Mouse (Mus musculus): ENCODE data around the gene Pth1r. TPM values are rescaled to one million over a fixed set of nuclear protein-coding genes. Genes with fewer than 3 reads are reported as not detected.

The Pth1r gene
- polyA plus RNA-seq, 1 experiment from 2014 or later, result 11.0 TPM

- Histone ChIP-seq H3K9ac (ENCODE audit: low read depth, low read length) (no peak overlapping the region), H3K27me3 (replicated peaks; ENCODE audit: control insufficient read depth, insufficient read depth, low read length) (no peaks in the 10 kb centered on the region), H3K27ac (ENCODE audit: low read depth, low read length) (no peak overlapping the region), H3K4me3 (ENCODE audit: low read depth, low read length) (no peak overlapping the region), H3K4me2 (no peak overlapping the region), H3K9me3 (ENCODE audit: control insufficient read depth, low read length) (no peaks in the 10 kb centered on the region), H3K36me3 (ENCODE audit: control insufficient read depth, insufficient read depth, low read length) (no peaks in the 10 kb centered on the region), H3K4me1 (replicated peaks; ENCODE audit: control insufficient read depth, insufficient read depth, low read length) (no peaks in the 10 kb centered on the region)
- ATAC-seq (replicated peaks; ENCODE audit: low FRiP score) (no peak), DNase-seq (ENCODE audit: low spot score) (no peak)
- 95% methylated on average over 6 of the region's 6 CpGs for WGBS
Measured at GRCm38 (mm10) chr9:110718071-110718470, 28.9 kb downstream of the Pth1r start.

- Histone ChIP-seq H3K27me3 (replicated peaks; ENCODE audit: control insufficient read depth, insufficient read depth, low read length) (no peaks in the 10 kb centered on the region), H3K36me3 (ENCODE audit: control insufficient read depth, insufficient read depth, low read length) (peaks cover 2% of the 10 kb centered on the region; the same call in 1 of the 2 replicates), H3K4me1 (replicated peaks; ENCODE audit: control insufficient read depth, insufficient read depth, low read length) (no peaks in the 10 kb centered on the region), H3K9ac (ENCODE audit: low read depth, low read length) (no peak overlapping the region), H3K27ac (ENCODE audit: low read depth, low read length) (no peak overlapping the region), H3K9me3 (ENCODE audit: control insufficient read depth, low read length) (no peaks in the 10 kb centered on the region), H3K4me3 (ENCODE audit: low read depth, low read length) (no peak overlapping the region), H3K4me2 (no peak overlapping the region)
- 36% methylated on average over 4 of the region's 4 CpGs for WGBS
- ATAC-seq (replicated peaks; ENCODE audit: low FRiP score) (peak; percentile 55; the same call in 1 of the 2 replicates), DNase-seq (ENCODE audit: low spot score) (no peak)
Measured at GRCm38 (mm10) chr9:110716775-110717174, 30.2 kb downstream of the Pth1r start.

- no peak for DNase-seq (ENCODE audit: low spot score)
- Histone ChIP-seq H3K36me3 (ENCODE audit: control insufficient read depth, insufficient read depth, low read length) (peaks cover 5% of the 10 kb centered on the region; the same call in 1 of the 2 replicates), H3K27ac (ENCODE audit: low read depth, low read length) (no peak overlapping the region), H3K9ac (ENCODE audit: low read depth, low read length) (no peak overlapping the region), H3K9me3 (ENCODE audit: control insufficient read depth, low read length) (no peaks in the 10 kb centered on the region), H3K4me2 (no peak overlapping the region), H3K27me3 (replicated peaks; ENCODE audit: control insufficient read depth, insufficient read depth, low read length) (no peaks in the 10 kb centered on the region), H3K4me1 (replicated peaks; ENCODE audit: control insufficient read depth, insufficient read depth, low read length) (no peaks in the 10 kb centered on the region), H3K4me3 (ENCODE audit: low read depth, low read length) (no peak overlapping the region)
- WGBS, result 89% methylated on average over 1 of the region's 1 CpGs
- ATAC-seq (replicated peaks; ENCODE audit: low FRiP score), result no peak
Measured at GRCm38 (mm10) chr9:110715426-110715825, 31.5 kb downstream of the Pth1r start.

GRCm38 (mm10) chr9:110713389-110713788, 33.6 kb downstream of the Pth1r start:
- Histone ChIP-seq H3K4me1 (replicated peaks; ENCODE audit: control insufficient read depth, insufficient read depth, low read length) (peaks cover 9% of the 10 kb centered on the region), H3K4me3 (ENCODE audit: low read depth, low read length) (no peak overlapping the region), H3K9me3 (ENCODE audit: control insufficient read depth, low read length) (no peaks in the 10 kb centered on the region), H3K36me3 (ENCODE audit: control insufficient read depth, insufficient read depth, low read length) (peaks cover 8% of the 10 kb centered on the region; the same call in 1 of the 2 replicates), H3K27me3 (replicated peaks; ENCODE audit: control insufficient read depth, insufficient read depth, low read length) (no peaks in the 10 kb centered on the region), H3K4me2 (no peak overlapping the region), H3K27ac (ENCODE audit: low read depth, low read length) (no peak overlapping the region), H3K9ac (ENCODE audit: low read depth, low read length) (no peak overlapping the region)
- DNase-seq (ENCODE audit: low spot score), result no peak
- ATAC-seq (replicated peaks; ENCODE audit: low FRiP score), result no peak
- WGBS, result 63% methylated on average over 1 of the region's 1 CpGs

- H3K9me3 ChIP-seq (ENCODE audit: control insufficient read depth, low read length), result no peaks in the 10 kb centered on the region
- H3K4me1 ChIP-seq (replicated peaks; ENCODE audit: control insufficient read depth, insufficient read depth, low read length), result peaks cover 9% of the 10 kb centered on the region
- H3K27me3 ChIP-seq (replicated peaks; ENCODE audit: control insufficient read depth, insufficient read depth, low read length), result no peaks in the 10 kb centered on the region
- WGBS, result 87% methylated on average over 4 of the region's 4 CpGs
- DNase-seq (ENCODE audit: low spot score) (no peak), ATAC-seq (replicated peaks; ENCODE audit: low FRiP score) (no peak)
- H3K36me3 ChIP-seq (ENCODE audit: control insufficient read depth, insufficient read depth, low read length), result peaks cover 8% of the 10 kb centered on the region; the same call in 1 of the 2 replicates
- H3K9ac ChIP-seq (ENCODE audit: low read depth, low read length), result no peak overlapping the region
- no peak overlapping the region for H3K4me2 ChIP-seq
- H3K4me3 ChIP-seq (ENCODE audit: low read depth, low read length), result no peak overlapping the region
- no peak overlapping the region for H3K27ac ChIP-seq (ENCODE audit: low read depth, low read length)
Measured at GRCm38 (mm10) chr9:110712545-110712944, 34.4 kb downstream of the Pth1r start.

GRCm38 (mm10) chr9:110711996-110712395, 34.9 kb downstream of the Pth1r start:
- Histone ChIP-seq H3K36me3 (ENCODE audit: control insufficient read depth, insufficient read depth, low read length) (peaks cover 8% of the 10 kb centered on the region; the same call in 1 of the 2 replicates), H3K9ac (ENCODE audit: low read depth, low read length) (no peak overlapping the region), H3K27ac (ENCODE audit: low read depth, low read length) (no peak overlapping the region), H3K4me2 (no peak overlapping the region), H3K27me3 (replicated peaks; ENCODE audit: control insufficient read depth, insufficient read depth, low read length) (no peaks in the 10 kb centered on the region), H3K9me3 (ENCODE audit: control insufficient read depth, low read length) (no peaks in the 10 kb centered on the region), H3K4me1 (replicated peaks; ENCODE audit: control insufficient read depth, insufficient read depth, low read length) (peaks cover 9% of the 10 kb centered on the region), H3K4me3 (ENCODE audit: low read depth, low read length) (no peak overlapping the region)
- ATAC-seq (replicated peaks; ENCODE audit: low FRiP score), result no peak
- WGBS, result 84% methylated on average over 6 of the region's 6 CpGs
- no peak for DNase-seq (ENCODE audit: low spot score)

GRCm38 (mm10) chr9:110711532-110711931, 35.4 kb downstream of the Pth1r start:
- Histone ChIP-seq H3K4me1 (replicated peaks; ENCODE audit: control insufficient read depth, insufficient read depth, low read length) (peaks cover 9% of the 10 kb centered on the region), H3K4me2 (no peak overlapping the region), H3K9me3 (ENCODE audit: control insufficient read depth, low read length) (no peaks in the 10 kb centered on the region), H3K9ac (ENCODE audit: low read depth, low read length) (no peak overlapping the region), H3K4me3 (ENCODE audit: low read depth, low read length) (no peak overlapping the region), H3K27me3 (replicated peaks; ENCODE audit: control insufficient read depth, insufficient read depth, low read length) (no peaks in the 10 kb centered on the region), H3K27ac (ENCODE audit: low read depth, low read length) (no peak overlapping the region), H3K36me3 (ENCODE audit: control insufficient read depth, insufficient read depth, low read length) (peaks cover 8% of the 10 kb centered on the region; the same call in 1 of the 2 replicates)
- WGBS, result 88% methylated on average over 1 of the region's 1 CpGs
- ATAC-seq (replicated peaks; ENCODE audit: low FRiP score) (no peak), DNase-seq (ENCODE audit: low spot score) (no peak)

- Histone ChIP-seq H3K27ac (ENCODE audit: low read depth, low read length) (peak overlapping the region; percentile 38; the same call in 1 of the 2 replicates), H3K27me3 (replicated peaks; ENCODE audit: control insufficient read depth, insufficient read depth, low read length) (no peaks in the 10 kb centered on the region), H3K36me3 (ENCODE audit: control insufficient read depth, insufficient read depth, low read length) (peaks cover 8% of the 10 kb centered on the region; the same call in 1 of the 2 replicates), H3K4me2 (peak overlapping the region; percentile 50), H3K9me3 (ENCODE audit: control insufficient read depth, low read length) (no peaks in the 10 kb centered on the region), H3K4me1 (replicated peaks; ENCODE audit: control insufficient read depth, insufficient read depth, low read length) (peaks cover 9% of the 10 kb centered on the region), H3K4me3 (ENCODE audit: low read depth, low read length) (peak overlapping the region; percentile 35), H3K9ac (ENCODE audit: low read depth, low read length) (peak overlapping the region; percentile 28)
- ATAC-seq (replicated peaks; ENCODE audit: low FRiP score), result peak; percentile 84
- peak; percentile 74 for DNase-seq (ENCODE audit: low spot score)
- WGBS, result 28% methylated on average over 5 of the region's 5 CpGs
Measured at GRCm38 (mm10) chr9:110709640-110710258, 37.2 kb downstream of the Pth1r start.

- H3K4me1 ChIP-seq (replicated peaks; ENCODE audit: control insufficient read depth, insufficient read depth, low read length), result peaks cover 14% of the 10 kb centered on the region
- H3K27me3 ChIP-seq (replicated peaks; ENCODE audit: control insufficient read depth, insufficient read depth, low read length), result no peaks in the 10 kb centered on the region
- H3K9me3 ChIP-seq (ENCODE audit: control insufficient read depth, low read length), result no peaks in the 10 kb centered on the region
- no peak for ATAC-seq (replicated peaks; ENCODE audit: low FRiP score)
- H3K4me3 ChIP-seq (ENCODE audit: low read depth, low read length), result no peak overlapping the region
- no peak overlapping the region for H3K27ac ChIP-seq (ENCODE audit: low read depth, low read length)
- no peak overlapping the region for H3K4me2 ChIP-seq
- WGBS, result 73% methylated on average over 5 of the region's 5 CpGs
- peaks cover 6% of the 10 kb centered on the region; the same call in 1 of the 2 replicates for H3K36me3 ChIP-seq (ENCODE audit: control insufficient read depth, insufficient read depth, low read length)
- no peak overlapping the region for H3K9ac ChIP-seq (ENCODE audit: low read depth, low read length)
- no peak for DNase-seq (ENCODE audit: low spot score)
Measured at GRCm38 (mm10) chr9:110706784-110707183, 40.2 kb downstream of the Pth1r start.

All from liver, embryonic 11.5 days (tissue).